Mouse (Mus musculus): ENCODE results near the gene Vars2. TPM values are rescaled to one million over a fixed set of nuclear protein-coding genes. Genes with fewer than 3 reads are reported as not detected.

Gene Vars2
- polyA plus RNA-seq, 1 experiment, result 44.0 TPM

GRCm38 (mm10) chr17:35703065-35703464 is 35.7 kb upstream of the Vars2 start:
- Histone ChIP-seq H3K4me1 (ENCODE audit: control insufficient read depth, insufficient read depth, low read length) (no peaks in the 10 kb centered on the region), H3K4me3 (replicated peaks; ENCODE audit: extremely low read depth, low read depth, low read length) (no peak overlapping the region)
- no peak for TF ChIP-seq CTCF (IDR thresholded peaks at IDR 0.05; ENCODE audit: insufficient read depth, low read length)
- no peak for TF ChIP-seq POLR2A (IDR thresholded peaks at IDR 0.05; ENCODE audit: borderline replicate concordance, extremely low read depth, low read depth, low read length)
- WGBS, result 37% methylated on average over 2 of the region's 2 CpGs
- no peak for DNase-seq

GRCm38 (mm10) chr17:35702605-35703004 is 35.2 kb upstream of the Vars2 start:
- TF ChIP-seq CTCF (IDR thresholded peaks at IDR 0.05; ENCODE audit: insufficient read depth, low read length) (no peak), POLR2A (IDR thresholded peaks at IDR 0.05; ENCODE audit: borderline replicate concordance, extremely low read depth, low read depth, low read length) (no peak)
- no peak overlapping the region for H3K4me3 ChIP-seq (replicated peaks; ENCODE audit: extremely low read depth, low read depth, low read length)
- H3K4me1 ChIP-seq (ENCODE audit: control insufficient read depth, insufficient read depth, low read length), result no peaks in the 10 kb centered on the region; the same call in 1 of the 2 replicates
- DNase-seq, result no peak
- WGBS, result 46% methylated on average over 4 of the region's 4 CpGs

GRCm38 (mm10) chr17:35701978-35702461 is 34.6 kb upstream of the Vars2 start:
- no peak for TF ChIP-seq POLR2A (IDR thresholded peaks at IDR 0.05; ENCODE audit: borderline replicate concordance, extremely low read depth, low read depth, low read length)
- no peak for TF ChIP-seq CTCF (IDR thresholded peaks at IDR 0.05; ENCODE audit: insufficient read depth, low read length)
- Histone ChIP-seq H3K4me3 (replicated peaks; ENCODE audit: extremely low read depth, low read depth, low read length) (peak overlapping the region; percentile 43), H3K4me1 (ENCODE audit: control insufficient read depth, insufficient read depth, low read length) (peaks cover 2% of the 10 kb centered on the region)
- peak; percentile 62 for DNase-seq
- 15% methylated on average over 16 of the region's 16 CpGs for WGBS

GRCm38 (mm10) chr17:35701203-35701977 is 34.0 kb upstream of the Vars2 start:
- peak; percentile 31 for DNase-seq
- Histone ChIP-seq H3K4me3 (replicated peaks; ENCODE audit: extremely low read depth, low read depth, low read length) (peak overlapping the region; percentile 51), H3K4me1 (ENCODE audit: control insufficient read depth, insufficient read depth, low read length) (peaks cover 2% of the 10 kb centered on the region)
- WGBS, result 5% methylated on average over 16 of the region's 16 CpGs
- no peak for TF ChIP-seq CTCF (IDR thresholded peaks at IDR 0.05; ENCODE audit: insufficient read depth, low read length)
- peak; percentile 30; the same call in 1 of the 2 replicates for TF ChIP-seq POLR2A (IDR thresholded peaks at IDR 0.05; ENCODE audit: borderline replicate concordance, extremely low read depth, low read depth, low read length)

GRCm38 (mm10) chr17:35700371-35700961 is 33.1 kb upstream of the Vars2 start:
- peak; percentile 57; the same call in 1 of the 2 replicates for TF ChIP-seq POLR2A (IDR thresholded peaks at IDR 0.05; ENCODE audit: borderline replicate concordance, extremely low read depth, low read depth, low read length)
- no peak for TF ChIP-seq CTCF (IDR thresholded peaks at IDR 0.05; ENCODE audit: insufficient read depth, low read length)
- DNase-seq, result peak; percentile 81
- 1% methylated on average over 63 of the region's 66 CpGs for WGBS
- Histone ChIP-seq H3K4me3 (replicated peaks; ENCODE audit: extremely low read depth, low read depth, low read length) (peak overlapping the region; percentile 65), H3K4me1 (ENCODE audit: control insufficient read depth, insufficient read depth, low read length) (peaks cover 2% of the 10 kb centered on the region)

GRCm38 (mm10) chr17:35699919-35700318 is 32.5 kb upstream of the Vars2 start:
- Histone ChIP-seq H3K4me1 (ENCODE audit: control insufficient read depth, insufficient read depth, low read length) (peaks cover 2% of the 10 kb centered on the region), H3K4me3 (replicated peaks; ENCODE audit: extremely low read depth, low read depth, low read length) (peak overlapping the region; percentile 65)
- WGBS, result 5% methylated on average over 19 of the region's 19 CpGs
- DNase-seq, result peak; percentile 75
- TF ChIP-seq CTCF (IDR thresholded peaks at IDR 0.05; ENCODE audit: insufficient read depth, low read length) (no peak), POLR2A (IDR thresholded peaks at IDR 0.05; ENCODE audit: borderline replicate concordance, extremely low read depth, low read depth, low read length) (peak; percentile 67; the same call in 1 of the 2 replicates)

- peaks cover 2% of the 10 kb centered on the region for H3K4me1 ChIP-seq (ENCODE audit: control insufficient read depth, insufficient read depth, low read length)
- H3K4me3 ChIP-seq (replicated peaks; ENCODE audit: extremely low read depth, low read depth, low read length), result no peak overlapping the region
- 39% methylated on average over 5 of the region's 5 CpGs for WGBS
- TF ChIP-seq POLR2A (IDR thresholded peaks at IDR 0.05; ENCODE audit: borderline replicate concordance, extremely low read depth, low read depth, low read length), result no peak
- no peak for TF ChIP-seq CTCF (IDR thresholded peaks at IDR 0.05; ENCODE audit: insufficient read depth, low read length)
- no peak for DNase-seq
Observed at GRCm38 (mm10) chr17:35698501-35698883, 31.1 kb upstream of the Vars2 start.

- TF ChIP-seq CTCF (IDR thresholded peaks at IDR 0.05; ENCODE audit: insufficient read depth, low read length), result no peak
- TF ChIP-seq POLR2A (IDR thresholded peaks at IDR 0.05; ENCODE audit: borderline replicate concordance, extremely low read depth, low read depth, low read length), result no peak
- 18% methylated on average over 16 of the region's 16 CpGs for WGBS
- Histone ChIP-seq H3K4me1 (ENCODE audit: control insufficient read depth, insufficient read depth, low read length) (peaks cover 2% of the 10 kb centered on the region), H3K4me3 (replicated peaks; ENCODE audit: extremely low read depth, low read depth, low read length) (no peak overlapping the region)
- no peak for DNase-seq
Observed at GRCm38 (mm10) chr17:35697759-35698500, 30.5 kb upstream of the Vars2 start.

GRCm38 (mm10) chr17:35697429-35697758 is 30.0 kb upstream of the Vars2 start:
- DNase-seq, result no peak
- H3K4me1 ChIP-seq (ENCODE audit: control insufficient read depth, insufficient read depth, low read length), result peaks cover 2% of the 10 kb centered on the region
- no peak overlapping the region for H3K4me3 ChIP-seq (replicated peaks; ENCODE audit: extremely low read depth, low read depth, low read length)
- 18% methylated on average over 1 of the region's 1 CpGs for WGBS
- no peak for TF ChIP-seq POLR2A (IDR thresholded peaks at IDR 0.05; ENCODE audit: borderline replicate concordance, extremely low read depth, low read depth, low read length)
- no peak for TF ChIP-seq CTCF (IDR thresholded peaks at IDR 0.05; ENCODE audit: insufficient read depth, low read length)

All from lung, adult 2 months (tissue).